Mouse (Mus musculus): Measurements from ENCODE around the gene Mosmo.

Gene Mosmo

GRCm38 (mm10) chr7:120677001-120677643, at the start of gene Mosmo:
Mosmo (plus strand) TSS chr7:120677618.
- peak; percentile 46 for DNase-seq (ENCODE audit: low read depth, low spot score)

GRCm38 (mm10) chr7:120632518-120632917, 44.9 kb upstream of the Mosmo start:
- peak; percentile 61 for DNase-seq (ENCODE audit: low read depth, low spot score)

GRCm38 (mm10) chr7:120634301-120634700, 43.1 kb upstream of the Mosmo start:
- DNase-seq (ENCODE audit: low read depth, low spot score) = no peak

GRCm38 (mm10) chr7:120634711-120635361, 42.6 kb upstream of the Mosmo start, which contains the start of gene Uqcrc2:
Uqcrc2 (plus strand) TSS chr7:120635176.
- DNase-seq (ENCODE audit: low read depth, low spot score) = peak; percentile 90

- DNase-seq (ENCODE audit: low read depth, low spot score) = no peak
Observed at GRCm38 (mm10) chr7:120635362-120635781, 42.0 kb upstream of the Mosmo start.

GRCm38 (mm10) chr7:120635821-120636220, 41.6 kb upstream of the Mosmo start:
- DNase-seq (ENCODE audit: low read depth, low spot score) = peak; percentile 44

- DNase-seq (ENCODE audit: low read depth, low spot score) = peak; percentile 11
Observed at GRCm38 (mm10) chr7:120643217-120643616, 34.2 kb upstream of the Mosmo start.

GRCm38 (mm10) chr7:120647849-120648248, 29.6 kb upstream of the Mosmo start:
- no peak for DNase-seq (ENCODE audit: low read depth, low spot score)

- DNase-seq (ENCODE audit: low read depth, low spot score) = no peak
Observed at GRCm38 (mm10) chr7:120662079-120662478, 15.3 kb upstream of the Mosmo start.

GRCm38 (mm10) chr7:120670153-120670875, 7.1 kb upstream of the Mosmo start, which contains the start of gene Pdzd9:
Pdzd9 (minus strand) TSS chr7:120670343.
- peak; percentile 76 for DNase-seq (ENCODE audit: low read depth, low spot score)

GRCm38 (mm10) chr7:120671271-120671670, 6.1 kb upstream of the Mosmo start:
- peak; percentile 1 for DNase-seq (ENCODE audit: low read depth, low spot score)

- peak; percentile 14 for DNase-seq (ENCODE audit: low read depth, low spot score)
Observed at GRCm38 (mm10) chr7:120677764-120678531, 530 bp downstream of the Mosmo start.

GRCm38 (mm10) chr7:120679023-120679422, 1.6 kb downstream of the Mosmo start:
- no peak for DNase-seq (ENCODE audit: low read depth, low spot score)

- DNase-seq (ENCODE audit: low read depth, low spot score) = no peak
Observed at GRCm38 (mm10) chr7:120682002-120682401, 4.6 kb downstream of the Mosmo start.

GRCm38 (mm10) chr7:120684731-120685161, 7.3 kb downstream of the Mosmo start:
- DNase-seq (ENCODE audit: low read depth, low spot score) = no peak

GRCm38 (mm10) chr7:120685227-120685626, 7.8 kb downstream of the Mosmo start:
- no peak for DNase-seq (ENCODE audit: low read depth, low spot score)

GRCm38 (mm10) chr7:120690634-120691033, 13.2 kb downstream of the Mosmo start:
- DNase-seq (ENCODE audit: low read depth, low spot score) = peak; percentile 9

- no peak for DNase-seq (ENCODE audit: low read depth, low spot score)
Observed at GRCm38 (mm10) chr7:120693831-120694375, 16.5 kb downstream of the Mosmo start.

GRCm38 (mm10) chr7:120695196-120695595, 17.8 kb downstream of the Mosmo start:
- no peak for DNase-seq (ENCODE audit: low read depth, low spot score)

- no peak for DNase-seq (ENCODE audit: low read depth, low spot score)
Observed at GRCm38 (mm10) chr7:120695641-120696040, 18.2 kb downstream of the Mosmo start.

- DNase-seq (ENCODE audit: low read depth, low spot score) = no peak
Observed at GRCm38 (mm10) chr7:120696331-120696730, 18.9 kb downstream of the Mosmo start.

Measured in 3T3-L1 (cell line).